Mouse (Mus musculus): Measurements from ENCODE around the gene Hsd17b1.

Gene Hsd17b1

GRCm38 (mm10) chr11:101060126-101060525 lies 18.1 kb upstream of the Hsd17b1 start:
- in situ Hi-C loops (cut with MseI, MboI) = no loop called here

DNA sequence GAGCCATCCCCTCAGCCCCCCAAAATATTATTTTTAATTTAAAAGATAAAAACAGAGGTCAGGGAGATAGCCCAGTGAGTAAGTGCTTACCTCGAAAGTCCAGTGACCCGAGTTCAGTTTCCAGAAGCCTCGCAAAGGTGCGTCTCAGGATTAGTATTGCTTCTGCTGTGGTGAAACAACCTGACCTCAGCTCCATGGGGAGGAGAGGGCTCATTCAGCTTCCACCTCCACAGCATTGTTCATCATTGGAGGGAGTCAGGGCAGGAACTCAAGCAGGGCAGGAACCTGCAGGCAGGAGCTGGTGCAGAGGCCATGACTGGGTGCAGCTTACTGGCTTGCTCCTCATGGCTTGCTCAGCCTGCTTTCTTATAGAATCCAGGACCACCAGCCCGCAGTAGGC lies 17.2 kb upstream of the Hsd17b1 start:
- in situ Hi-C loops (cut with MseI, MboI) = no loop called here

DNA sequence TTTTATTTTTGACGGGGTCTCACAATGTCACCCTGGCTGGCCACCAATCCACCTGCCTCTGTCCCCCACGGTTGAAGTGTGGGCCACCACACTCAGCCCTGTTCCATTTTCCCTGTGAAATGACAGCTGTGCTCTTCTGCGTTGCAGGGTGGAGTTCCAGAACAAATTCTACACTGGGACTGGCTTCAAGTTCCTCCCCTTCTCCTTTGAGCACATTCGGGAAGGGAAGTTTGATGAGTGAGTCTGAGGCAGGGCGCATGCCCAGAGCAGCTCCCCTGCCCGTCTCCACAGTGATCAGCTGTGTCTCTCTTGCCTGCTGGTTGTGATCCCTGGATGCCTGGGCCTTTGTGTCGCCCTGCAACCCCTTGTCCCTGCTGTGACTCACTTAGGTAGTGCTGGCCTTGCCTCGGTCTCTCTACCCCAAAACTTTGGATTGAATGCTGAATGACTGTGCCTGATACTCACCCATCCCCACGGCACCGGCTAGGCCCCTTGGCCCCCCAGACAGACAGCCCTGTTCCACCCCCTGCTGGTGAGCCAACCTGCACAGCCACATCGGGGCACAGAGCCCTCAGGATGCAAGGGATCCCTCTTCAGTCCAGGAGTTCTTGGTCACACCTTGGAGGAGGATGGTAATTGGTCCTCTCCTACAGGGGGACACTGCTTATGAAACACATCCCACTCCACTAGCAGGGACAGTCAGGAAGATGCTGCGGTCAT lies 15.9 kb upstream of the Hsd17b1 start:
- in situ Hi-C loops (cut with MseI, MboI) = no loop called here

GRCm38 (mm10) chr11:101062971-101063675 lies 15.1 kb upstream of the Hsd17b1 start:
- in situ Hi-C loops (cut with MseI, MboI) = no loop called here

- in situ Hi-C loops (cut with MseI, MboI) = no loop called here
Observed at GRCm38 (mm10) chr11:101063676-101064327, 14.4 kb upstream of the Hsd17b1 start.

DNA sequence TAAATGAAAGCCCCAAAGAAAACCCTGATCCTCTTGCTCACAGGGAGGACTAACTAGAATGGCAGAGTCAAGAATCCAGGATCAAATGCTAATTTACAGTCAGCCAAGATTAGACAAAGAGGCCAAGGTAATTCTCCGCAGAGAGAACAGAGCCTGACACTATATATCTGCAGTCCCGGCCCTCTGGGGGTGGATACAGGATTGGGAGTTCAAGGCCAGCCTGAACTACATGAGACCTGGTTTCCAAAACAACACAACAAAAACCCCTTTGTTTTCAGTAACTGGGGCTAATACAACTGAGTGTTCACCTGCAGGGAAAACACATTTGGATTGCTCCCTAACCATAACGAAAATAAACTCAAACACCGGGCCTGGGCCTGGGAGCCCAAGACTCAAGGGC lies 13.7 kb upstream of the Hsd17b1 start:
- in situ Hi-C loops (cut with MseI, MboI) = no loop called here

- in situ Hi-C loops (cut with MseI, MboI) = loop anchor here in 1 of 2 experiments (5.0 kb wide), 1 partner anchor 83 kb away; no protein-coding TSS in a partner anchor
Observed at GRCm38 (mm10) chr11:101065002-101065401, 13.2 kb upstream of the Hsd17b1 start.

- in situ Hi-C loops (cut with MseI, MboI) = loop anchor here in 1 of 2 experiments (5.0 kb wide), 1 partner anchor 84 kb away; no protein-coding TSS in a partner anchor
Observed at GRCm38 (mm10) chr11:101066549-101067412, 11.4 kb upstream of the Hsd17b1 start.

DNA sequence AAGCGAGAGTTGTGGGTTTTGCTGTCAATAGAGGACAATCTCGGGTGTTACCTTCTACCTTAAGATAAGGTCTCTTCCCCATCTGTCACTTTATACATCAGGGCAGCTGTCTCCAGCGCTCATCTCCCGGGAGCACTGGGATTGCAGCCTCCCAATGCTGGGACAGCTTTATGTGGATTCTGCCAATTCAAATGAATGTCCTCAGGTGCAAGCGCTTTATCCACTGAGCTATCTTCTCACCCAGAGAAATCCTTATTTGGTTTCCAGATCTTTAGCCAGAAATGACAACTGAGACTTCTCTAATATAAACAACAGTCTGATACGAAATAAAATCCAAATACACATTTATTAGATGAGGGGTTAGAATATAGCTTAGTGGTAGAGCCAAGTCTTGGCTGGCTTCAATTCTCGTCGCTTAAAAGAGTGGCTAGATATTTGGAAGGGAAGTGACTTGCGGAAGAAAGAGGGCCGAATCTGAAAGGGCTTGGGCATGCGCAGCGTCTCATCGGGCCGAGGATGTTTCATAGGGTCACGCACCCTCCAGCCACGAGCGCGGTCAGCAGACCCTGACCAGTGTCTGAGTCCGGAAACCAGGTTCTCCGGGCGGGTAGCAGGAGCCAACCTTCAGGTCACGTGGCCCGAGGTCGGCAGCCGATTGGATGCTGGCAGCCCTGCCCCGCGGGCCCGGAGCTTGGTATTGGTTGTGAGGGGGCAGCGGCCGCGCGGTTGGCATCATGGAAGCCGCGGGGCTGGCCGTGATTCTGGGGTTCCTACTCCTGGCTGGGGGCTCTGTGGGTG lies 8.6 kb upstream of the Hsd17b1 start, which contains the start of gene Naglu:
TSS of gene Naglu (plus strand) at position 622 of the 798 bp plus-strand sequence.
- in situ Hi-C loops (cut with MseI, MboI) = loop anchor here in 1 of 2 experiments (5.0 kb wide), 1 partner anchor 87 kb away; no protein-coding TSS in a partner anchor

DNA sequence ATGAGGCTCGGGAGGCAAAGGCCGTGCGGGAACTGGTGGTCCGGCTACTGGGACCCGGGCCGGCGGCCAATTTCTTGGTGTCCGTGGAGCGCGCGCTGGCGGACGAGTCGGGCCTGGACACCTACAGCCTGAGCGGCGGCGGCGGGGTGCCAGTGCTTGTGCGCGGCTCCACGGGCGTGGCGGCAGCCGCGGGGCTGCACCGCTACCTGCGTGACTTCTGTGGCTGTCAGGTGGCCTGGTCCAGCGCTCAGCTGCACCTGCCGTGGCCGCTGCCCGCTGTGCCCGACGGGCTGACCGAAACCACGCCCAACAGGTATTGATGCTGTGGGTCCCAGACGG lies 8.1 kb upstream of the Hsd17b1 start:
- in situ Hi-C loops (cut with MseI, MboI) = no loop called here

DNA sequence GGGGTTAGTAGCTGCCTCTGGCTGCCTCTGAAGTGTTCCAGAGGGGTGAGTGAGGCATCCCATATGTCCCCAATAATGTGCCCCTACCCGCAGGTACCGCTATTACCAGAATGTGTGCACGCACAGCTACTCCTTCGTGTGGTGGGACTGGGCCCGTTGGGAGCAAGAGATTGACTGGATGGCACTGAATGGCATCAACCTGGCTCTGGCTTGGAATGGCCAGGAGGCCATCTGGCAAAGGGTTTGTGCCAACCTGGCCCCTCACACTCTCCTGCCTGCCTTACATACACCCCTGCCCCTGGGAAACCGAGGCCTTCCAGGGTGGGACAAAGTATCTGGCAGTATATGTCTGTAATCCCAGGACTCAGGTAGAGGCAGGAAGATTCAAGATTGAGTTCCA lies 7.2 kb upstream of the Hsd17b1 start:
- in situ Hi-C loops (cut with MseI, MboI) = no loop called here

DNA sequence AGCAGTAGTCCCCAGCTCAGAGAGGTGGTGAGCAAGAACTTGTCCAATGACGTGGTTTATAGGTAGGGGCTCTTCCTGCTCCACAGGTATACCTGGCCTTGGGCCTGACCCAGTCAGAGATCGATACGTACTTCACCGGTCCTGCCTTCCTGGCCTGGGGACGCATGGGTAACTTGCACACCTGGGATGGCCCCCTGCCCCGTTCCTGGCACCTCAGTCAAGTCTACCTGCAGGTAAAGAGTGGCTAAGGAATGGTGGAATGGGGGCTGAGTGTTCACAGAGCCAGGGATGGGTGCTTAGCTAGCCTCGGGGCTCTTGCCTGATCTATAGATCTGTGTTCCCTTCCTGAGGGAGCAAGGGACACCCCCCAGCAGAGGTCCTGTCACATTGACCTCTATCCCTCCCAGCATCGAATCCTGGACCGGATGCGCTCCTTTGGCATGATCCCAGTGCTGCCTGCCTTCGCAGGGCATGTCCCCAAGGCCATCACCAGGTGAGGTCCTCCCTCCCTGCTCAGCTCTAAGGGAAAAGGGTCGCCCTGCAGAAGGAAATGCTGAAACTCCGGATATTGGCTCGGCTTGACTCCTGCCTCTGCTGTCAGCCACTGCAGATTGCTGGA lies 6.3 kb upstream of the Hsd17b1 start:
- in situ Hi-C loops (cut with MseI, MboI) = no loop called here

- in situ Hi-C loops (cut with MseI, MboI) = no loop called here
Observed at GRCm38 (mm10) chr11:101079746-101080145, 1.5 kb downstream of the Hsd17b1 start.

- in situ Hi-C loops (cut with MseI, MboI) = no loop called here
Observed at GRCm38 (mm10) chr11:101080421-101080820, 2.2 kb downstream of the Hsd17b1 start.

DNA sequence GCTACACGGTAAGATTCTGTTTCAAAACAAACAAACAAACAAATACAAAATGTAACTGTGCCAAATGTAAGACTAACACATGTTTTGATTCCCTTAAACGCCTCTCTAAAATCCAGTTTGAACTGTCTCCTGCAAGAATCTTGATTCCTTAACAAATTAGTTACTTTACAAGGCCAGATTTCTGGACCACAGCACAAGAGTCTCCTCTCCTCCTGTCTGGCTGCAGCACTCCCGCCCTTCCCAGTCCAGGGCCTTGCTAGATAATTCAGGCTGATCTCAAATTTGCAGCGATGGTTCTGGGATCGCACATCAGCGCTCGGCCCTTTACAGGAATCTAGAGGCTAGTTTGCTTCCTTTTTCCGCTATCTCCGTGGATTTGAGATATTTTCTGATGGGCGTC lies 3.4 kb downstream of the Hsd17b1 start:
- in situ Hi-C loops (cut with MseI, MboI) = no loop called here

- in situ Hi-C loops (cut with MseI, MboI) = no loop called here
Observed at GRCm38 (mm10) chr11:101082208-101083082, 4.2 kb downstream of the Hsd17b1 start, which contains the start of gene Coasy. Gene Coasy, plus strand, starts transcription at chr11:101082565.

GRCm38 (mm10) chr11:101083083-101083697 lies 5.0 kb downstream of the Hsd17b1 start:
- in situ Hi-C loops (cut with MseI, MboI) = no loop called here

DNA sequence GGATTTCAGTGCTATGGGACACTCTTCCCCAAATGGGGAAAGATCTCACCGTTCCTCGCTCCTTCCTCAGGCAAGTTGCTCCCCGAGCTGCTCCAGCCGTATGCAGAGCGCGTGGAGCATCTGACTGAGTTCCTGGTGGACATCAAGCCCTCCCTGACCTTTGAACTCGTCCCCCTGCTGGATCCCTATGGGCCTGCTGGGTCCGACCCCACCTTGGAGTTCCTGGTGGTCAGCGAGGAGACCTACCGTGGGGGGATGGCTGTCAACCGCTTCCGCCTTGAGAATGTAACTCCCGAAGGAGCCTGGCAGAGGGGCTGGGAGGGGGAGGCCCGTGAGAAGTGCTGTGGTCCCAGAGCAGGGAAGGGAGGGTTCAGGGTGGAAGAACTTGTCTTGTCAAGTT lies 6.0 kb downstream of the Hsd17b1 start:
- in situ Hi-C loops (cut with MseI, MboI) = no loop called here

GRCm38 (mm10) chr11:101084811-101085210 lies 6.6 kb downstream of the Hsd17b1 start:
- in situ Hi-C loops (cut with MseI, MboI) = no loop called here

All from mouse trophoblast stem cell (cell line).